Mouse (Mus musculus): Measurements from ENCODE around the gene Fscn2.

Fscn2 gene

GRCm38 (mm10) chr11:120361295-120361694, at the start of gene Fscn2:
TSS of gene Fscn2 (plus strand) at chr11:120361534.
- DNase-seq (ENCODE audit: low spot score in 2 of 2), result no peak

GRCm38 (mm10) chr11:120311561-120311960, 49.8 kb upstream of the Fscn2 start:
- DNase-seq (ENCODE audit: low spot score in 2 of 2), result peak in 1 of 2 experiments; percentile 10

GRCm38 (mm10) chr11:120312069-120312468, 49.3 kb upstream of the Fscn2 start:
- DNase-seq (ENCODE audit: low spot score in 2 of 2), result no peak

- DNase-seq (ENCODE audit: low spot score in 2 of 2), result no peak
These were observed 47.2 kb upstream of the Fscn2 start for GRCm38 (mm10) chr11:120313906-120314685.

- no peak for DNase-seq (ENCODE audit: low spot score in 2 of 2)
These were observed 46.5 kb upstream of the Fscn2 start for GRCm38 (mm10) chr11:120314721-120315415.

- DNase-seq (ENCODE audit: low spot score in 2 of 2), result peak in 1 of 2 experiments; percentile 73
These were observed 45.9 kb upstream of the Fscn2 start for GRCm38 (mm10) chr11:120315416-120315761.

GRCm38 (mm10) chr11:120315832-120316689, 45.3 kb upstream of the Fscn2 start:
- peak; percentile 94 to 97 for DNase-seq (ENCODE audit: low spot score in 2 of 2)

- no peak for DNase-seq (ENCODE audit: low spot score in 2 of 2)
These were observed 44.6 kb upstream of the Fscn2 start for GRCm38 (mm10) chr11:120316690-120317254.

- no peak for DNase-seq (ENCODE audit: low spot score in 2 of 2)
These were observed 43.9 kb upstream of the Fscn2 start for GRCm38 (mm10) chr11:120317456-120317855.

- no peak for DNase-seq (ENCODE audit: low spot score in 2 of 2)
These were observed 42.0 kb upstream of the Fscn2 start for GRCm38 (mm10) chr11:120319310-120319709.

- DNase-seq (ENCODE audit: low spot score in 2 of 2), result no peak
These were observed 41.2 kb upstream of the Fscn2 start for GRCm38 (mm10) chr11:120320156-120320555.

- no peak for DNase-seq (ENCODE audit: low spot score in 2 of 2)
These were observed 25.8 kb upstream of the Fscn2 start for GRCm38 (mm10) chr11:120335431-120336021.

GRCm38 (mm10) chr11:120337447-120337846, 23.9 kb upstream of the Fscn2 start:
- DNase-seq (ENCODE audit: low spot score in 2 of 2), result no peak

- DNase-seq (ENCODE audit: low spot score in 2 of 2), result no peak
These were observed 22.5 kb upstream of the Fscn2 start for GRCm38 (mm10) chr11:120338786-120339185.

- DNase-seq (ENCODE audit: low spot score in 2 of 2), result no peak
These were observed 21.3 kb upstream of the Fscn2 start for GRCm38 (mm10) chr11:120339978-120340513.

GRCm38 (mm10) chr11:120341661-120342060, 19.7 kb upstream of the Fscn2 start:
- no peak for DNase-seq (ENCODE audit: low spot score in 2 of 2)

- no peak for DNase-seq (ENCODE audit: low spot score in 2 of 2)
These were observed 18.6 kb upstream of the Fscn2 start for GRCm38 (mm10) chr11:120342656-120343160.

GRCm38 (mm10) chr11:120343519-120344309, 17.6 kb upstream of the Fscn2 start:
- no peak for DNase-seq (ENCODE audit: low spot score in 2 of 2)

- no peak for DNase-seq (ENCODE audit: low spot score in 2 of 2)
These were observed 16.9 kb upstream of the Fscn2 start for GRCm38 (mm10) chr11:120344310-120344920.

Measured in left cerebral cortex, adult 9 months (tissue).